Mouse (Mus musculus) intestine, postnatal 0 days (tissue): ENCODE results near the gene Izumo1r. TPM values are rescaled to one million over a fixed set of nuclear protein-coding genes. Genes with fewer than 3 reads are reported as not detected.

Experiments used
- ATAC-seq: fragments of 200-750 bp; cut with Nextera tagmentation; 2 replicates; pipeline ENCODE4 v1.8.0; 2017; ENCODE audit warnings: mild to moderate bottlenecking, moderate TSS enrichment, moderate library complexity
- H3K27ac ChIP-seq: fragments of 300-500 bp; sonication (generic); 2 replicates; pipeline ENCODE4 v1.5.1; 2014; ENCODE audit warnings: mild to moderate bottlenecking, low read depth, low read length, moderate library complexity
- H3K27me3 ChIP-seq: fragments of 300-500 bp; sonication (generic); replicated peaks from 2 replicates; pipeline ENCODE4 v1.6.1; 2014; ENCODE audit warnings: low read length, mixed read lengths; ENCODE audit not compliant: control insufficient read depth, insufficient read depth
- H3K36me3 ChIP-seq: fragments of 300-500 bp; sonication (generic); 2 replicates; pipeline ENCODE4 v1.6.1; 2014; ENCODE audit warnings: mild to moderate bottlenecking, moderate library complexity; ENCODE audit not compliant: control insufficient read depth, insufficient read depth
- H3K4me1 ChIP-seq: fragments of 300-500 bp; sonication (generic); replicated peaks from 2 replicates; pipeline ENCODE4 v1.6.1; 2014; ENCODE audit warnings: antibody characterized with exemption, low read length, mixed read lengths; ENCODE audit not compliant: control insufficient read depth, insufficient read depth
- H3K4me2 ChIP-seq: fragments of 300-500 bp; sonication (generic); replicated peaks from 2 replicates; pipeline ENCODE4 v1.6.1; 2014; ENCODE audit warnings: low read depth, mild to moderate bottlenecking, moderate library complexity
- H3K4me3 ChIP-seq: fragments of 300-500 bp; sonication (generic); 2 replicates; pipeline ENCODE4 v1.5.1; 2014; ENCODE audit warnings: low read depth, low read length
- H3K9ac ChIP-seq: fragments of 300-500 bp; sonication (generic); 2 replicates; pipeline ENCODE4 v1.6.1; 2014; ENCODE audit warnings: mild to moderate bottlenecking, low read depth, low read length
- H3K9me3 ChIP-seq: fragments of 300-500 bp; sonication (generic); 2 replicates; pipeline ENCODE4 v1.6.1; 2016; ENCODE audit warnings: mixed run types; ENCODE audit not compliant: control insufficient read depth
- CTCF ChIP-seq: sonication (generic); IDR thresholded peaks from 2 replicates; pipeline ENCODE4 v1.5.1; 2016; ENCODE audit warnings: low read depth, mild to moderate bottlenecking, control low read depth, antibody characterized with exemption, moderate library complexity
- WGBS: fragments of 180-500 bp; shearing (Covaris S2); extraction: QIAGEN DNeasy Blood & Tissue Kit; methylation state at CpG from one replicate; pipeline ENCODE4 v1.1.7; 2014; 5-methylcytosine and 5-hydroxymethylcytosine counted together
- polyA plus RNA-seq: library from polyadenylated mRNA; unstranded; fragments of >200 nt; fragmentation: Nextera tagmentation; extraction: Ambion mirVana; gene quantifications from 2 replicates; pipeline ENCODE4 v1.2.1, GENCODE M21; 2015

The Izumo1r gene
- polyA plus RNA-seq, 1 experiment from 2014 or later = not detected

GRCm38 (mm10) chr9:14939610-14940009, 35.9 kb upstream of the Izumo1r start:
- Histone ChIP-seq H3K4me2 (no peak overlapping the region), H3K36me3 (no peaks in the 10 kb centered on the region), H3K27ac (no peak overlapping the region), H3K9me3 (no peaks in the 10 kb centered on the region), H3K4me1 (no peaks in the 10 kb centered on the region), H3K27me3 (no peaks in the 10 kb centered on the region), H3K4me3 (no peak overlapping the region), H3K9ac (no peak overlapping the region)
- ATAC-seq = no peak
- 76% methylated on average over 3 of the region's 3 CpGs for WGBS
- no peak for TF ChIP-seq CTCF

GRCm38 (mm10) chr9:14937308-14937707, 33.6 kb upstream of the Izumo1r start:
- H3K9me3 ChIP-seq = no peaks in the 10 kb centered on the region
- no peaks in the 10 kb centered on the region for H3K4me1 ChIP-seq
- H3K27me3 ChIP-seq = no peaks in the 10 kb centered on the region
- no peaks in the 10 kb centered on the region for H3K36me3 ChIP-seq
- no peak overlapping the region for H3K4me2 ChIP-seq
- H3K9ac ChIP-seq = no peak overlapping the region
- no peak overlapping the region for H3K4me3 ChIP-seq
- TF ChIP-seq CTCF = no peak
- no peak for ATAC-seq
- WGBS = 50% methylated on average over 1 of the region's 1 CpGs
- H3K27ac ChIP-seq = no peak overlapping the region

GRCm38 (mm10) chr9:14934851-14935250, 31.1 kb upstream of the Izumo1r start:
- Histone ChIP-seq H3K36me3 (no peaks in the 10 kb centered on the region), H3K9ac (no peak overlapping the region), H3K27me3 (no peaks in the 10 kb centered on the region), H3K4me2 (no peak overlapping the region), H3K4me1 (no peaks in the 10 kb centered on the region), H3K27ac (no peak overlapping the region), H3K4me3 (no peak overlapping the region), H3K9me3 (no peaks in the 10 kb centered on the region)
- ATAC-seq = no peak
- TF ChIP-seq CTCF = no peak
- WGBS = 83% methylated on average over 2 of the region's 2 CpGs

- Histone ChIP-seq H3K9me3 (no peaks in the 10 kb centered on the region), H3K4me1 (no peaks in the 10 kb centered on the region), H3K27ac (no peak overlapping the region), H3K36me3 (no peaks in the 10 kb centered on the region), H3K4me3 (no peak overlapping the region), H3K4me2 (no peak overlapping the region), H3K27me3 (no peaks in the 10 kb centered on the region), H3K9ac (no peak overlapping the region)
- no peak for ATAC-seq
- TF ChIP-seq CTCF = no peak
- WGBS = 53% methylated on average over 7 of the region's 7 CpGs
Measured at GRCm38 (mm10) chr9:14931943-14932342, 28.2 kb upstream of the Izumo1r start.

GRCm38 (mm10) chr9:14931211-14931610, 27.5 kb upstream of the Izumo1r start:
- Histone ChIP-seq H3K36me3 (no peaks in the 10 kb centered on the region), H3K9me3 (no peaks in the 10 kb centered on the region), H3K9ac (no peak overlapping the region), H3K27ac (no peak overlapping the region), H3K4me3 (no peak overlapping the region), H3K4me1 (no peaks in the 10 kb centered on the region), H3K27me3 (no peaks in the 10 kb centered on the region), H3K4me2 (no peak overlapping the region)
- ATAC-seq = no peak
- no peak for TF ChIP-seq CTCF
- WGBS = 82% methylated on average over 8 of the region's 8 CpGs

GRCm38 (mm10) chr9:14926593-14926992, 22.8 kb upstream of the Izumo1r start:
- Histone ChIP-seq H3K9ac (no peak overlapping the region), H3K9me3 (no peaks in the 10 kb centered on the region), H3K27me3 (no peaks in the 10 kb centered on the region), H3K4me1 (no peaks in the 10 kb centered on the region), H3K36me3 (no peaks in the 10 kb centered on the region), H3K27ac (no peak overlapping the region), H3K4me2 (no peak overlapping the region), H3K4me3 (no peak overlapping the region)
- TF ChIP-seq CTCF = no peak
- ATAC-seq = no peak
- WGBS = 5% methylated on average over 1 of the region's 1 CpGs

- ATAC-seq = no peak
- 51% methylated on average over 4 of the region's 4 CpGs for WGBS
- Histone ChIP-seq H3K9me3 (no peaks in the 10 kb centered on the region), H3K36me3 (no peaks in the 10 kb centered on the region), H3K9ac (no peak overlapping the region), H3K4me3 (no peak overlapping the region), H3K4me2 (no peak overlapping the region), H3K27ac (no peak overlapping the region), H3K27me3 (no peaks in the 10 kb centered on the region), H3K4me1 (no peaks in the 10 kb centered on the region)
- TF ChIP-seq CTCF = no peak
Measured at GRCm38 (mm10) chr9:14923625-14924024, 19.9 kb upstream of the Izumo1r start.
